Comparison of ENCODE assay signal across 9 mouse cellular contexts in genomic region chr17:44455681-44456600, GRCm38 (mm10).
DNase-seq lines count a peak whose midpoint lies in the region.
"Had no signal": no experiment of that assay in that cellular context is flagged by ENCODE, and none has a peak within 500 bp of the region (broad histone marks: within the 10 kb centered on the region; RNA-seq: fewer than 3 reads in every experiment).

No protein-coding gene starts in this region.

- H3K4me1 ChIP-seq in megakaryocyte, embryonic 14.5 days = peaks cover 4% of the 10 kb centered on the region; the same call in 1 of the 2 replicates
- H3K4me1 ChIP-seq: liver, embryonic 13.5 days had no signal

- H3K4me3 ChIP-seq in megakaryocyte, embryonic 14.5 days (replicated peaks) = peak overlapping the region; percentile 35
- H3K4me3 ChIP-seq: liver, embryonic 13.5 days had no signal

- peaks cover 34% of the 10 kb centered on the region for H3K27me3 ChIP-seq in megakaryocyte, embryonic 14.5 days (replicated peaks)
- H3K27me3 ChIP-seq: liver, embryonic 13.5 days had no signal

- DNase-seq in NIH3T3 (ENCODE audit: low read depth) = peak; percentile 93
- peak; percentile 19 for DNase-seq in cerebellum, adult 9-10 months
- DNase-seq in frontal cortex, adult 2 months (ENCODE audit: extremely low spot score in 1 of 2, low spot score in 1 of 2) = peak; percentile 5 to 82
- peak; percentile 52 for DNase-seq in hindlimb bud, embryonic 11.5 days (ENCODE audit: extremely low spot score, low read depth, low spot score)
- peak; percentile 43 for DNase-seq in left cerebral cortex, adult 11 months (ENCODE audit: low spot score)
- peak; percentile 64 for DNase-seq in right cerebral cortex, postnatal 14 days
- DNase-seq in yolk sac, embryonic 10.5 days (ENCODE audit: low spot score) = peak; percentile 13
- DNase-seq: liver, embryonic 13.5 days had no signal

- 0 out of 2 replicates have a peak, but pooled peaks cover 4% of the 10 kb centered on the region for H3K9me3 ChIP-seq in megakaryocyte, embryonic 14.5 days
- H3K9me3 ChIP-seq: liver, embryonic 13.5 days had no signal

- no peaks in the 10 kb centered on the region for H3K36me3 ChIP-seq in megakaryocyte, embryonic 14.5 days (replicated peaks; ENCODE audit: low read length)
- H3K36me3 ChIP-seq: liver, embryonic 13.5 days had no signal

Comparison
In these comparisons a context has a peak if more than half of its experiments do, and no peak if none do; other contexts are left out.
1. Peak in every context shown above with its lines: DNase-seq and H3K4me3 ChIP-seq.
2. DNase-seq: peak in every context shown above with its lines; median percentile 93 in NIH3T3; 64 in right cerebral cortex, postnatal 14 days; 52 in hindlimb bud, embryonic 11.5 days; 44 in frontal cortex, adult 2 months; 43 in left cerebral cortex, adult 11 months; 19 in cerebellum, adult 9-10 months; 13 in yolk sac, embryonic 10.5 days.